Mouse (Mus musculus): ENCODE results near the gene Ciao1. TPM values are rescaled to one million over a fixed set of nuclear protein-coding genes. Genes with fewer than 3 reads are reported as not detected.
A peak's percentile ranks its signal among the peaks of the same experiment; 100 is the strongest.

Gene Ciao1
- polyA plus RNA-seq, 1 experiment, result 53.8 TPM

- Histone ChIP-seq H3K9ac (ENCODE audit: low read depth, poor library complexity, severe bottlenecking) (no peak overlapping the region), H3K4me1 (ENCODE audit: control insufficient read depth, insufficient read depth, low read length) (peaks cover 3% of the 10 kb centered on the region), H3K9me3 (replicated peaks; ENCODE audit: control insufficient read depth, insufficient read depth, low read length, poor library complexity, severe bottlenecking) (no peaks in the 10 kb centered on the region), H3K27ac (ENCODE audit: insufficient read depth, low read length) (no peak overlapping the region), H3K36me3 (ENCODE audit: control insufficient read depth, insufficient read depth, low read length, poor library complexity, severe bottlenecking) (0 out of 2 replicates have a peak, but pooled peaks cover under 1% of the 10 kb centered on the region), H3K27me3 (ENCODE audit: control insufficient read depth, insufficient read depth, low read length, poor library complexity, severe bottlenecking) (no peaks in the 10 kb centered on the region), H3K4me3 (ENCODE audit: low read depth, low read length) (no peak overlapping the region)
- TF ChIP-seq CTCF (IDR thresholded peaks at IDR 0.05; ENCODE audit: low read depth, low read length), result no peak
Observed at GRCm38 (mm10) chr2:127251880-127252527, 4.4 kb upstream of the Ciao1 start.

- Histone ChIP-seq H3K36me3 (ENCODE audit: control insufficient read depth, insufficient read depth, low read length, poor library complexity, severe bottlenecking) (no peaks in the 10 kb centered on the region), H3K9me3 (replicated peaks; ENCODE audit: control insufficient read depth, insufficient read depth, low read length, poor library complexity, severe bottlenecking) (no peaks in the 10 kb centered on the region), H3K9ac (ENCODE audit: low read depth, poor library complexity, severe bottlenecking) (no peak overlapping the region), H3K4me3 (ENCODE audit: low read depth, low read length) (no peak overlapping the region), H3K27me3 (ENCODE audit: control insufficient read depth, insufficient read depth, low read length, poor library complexity, severe bottlenecking) (no peaks in the 10 kb centered on the region), H3K27ac (ENCODE audit: insufficient read depth, low read length) (no peak overlapping the region), H3K4me1 (ENCODE audit: control insufficient read depth, insufficient read depth, low read length) (peaks cover 3% of the 10 kb centered on the region)
- no peak for TF ChIP-seq EP300 (IDR thresholded peaks at IDR 0.05; ENCODE audit: insufficient read depth, low read depth, low read length)
Observed at GRCm38 (mm10) chr2:127251457-127251856, 3.8 kb upstream of the Ciao1 start.

- Histone ChIP-seq H3K9me3 (replicated peaks; ENCODE audit: control insufficient read depth, insufficient read depth, low read length, poor library complexity, severe bottlenecking) (no peaks in the 10 kb centered on the region), H3K4me3 (ENCODE audit: low read depth, low read length) (no peak overlapping the region), H3K36me3 (ENCODE audit: control insufficient read depth, insufficient read depth, low read length, poor library complexity, severe bottlenecking) (no peaks in the 10 kb centered on the region), H3K9ac (ENCODE audit: low read depth, poor library complexity, severe bottlenecking) (no peak overlapping the region), H3K4me1 (ENCODE audit: control insufficient read depth, insufficient read depth, low read length) (peaks cover 3% of the 10 kb centered on the region), H3K27ac (ENCODE audit: insufficient read depth, low read length) (no peak overlapping the region), H3K27me3 (ENCODE audit: control insufficient read depth, insufficient read depth, low read length, poor library complexity, severe bottlenecking) (no peaks in the 10 kb centered on the region)
- TF ChIP-seq POLR2A (IDR thresholded peaks at IDR 0.05; ENCODE audit: insufficient read depth, low read length) (no peak), CTCF (IDR thresholded peaks at IDR 0.05; ENCODE audit: low read depth, low read length) (no peak), EP300 (IDR thresholded peaks at IDR 0.05; ENCODE audit: insufficient read depth, low read depth, low read length) (no peak)
Observed at GRCm38 (mm10) chr2:127250291-127251008, 2.8 kb upstream of the Ciao1 start.

GRCm38 (mm10) chr2:127248334-127249004 lies 853 bp upstream of the Ciao1 start:
- H3K4me3 ChIP-seq (ENCODE audit: low read depth, low read length), result peak overlapping the region; percentile 94
- no peak overlapping the region for H3K27ac ChIP-seq (ENCODE audit: insufficient read depth, low read length)
- no peaks in the 10 kb centered on the region for H3K27me3 ChIP-seq (ENCODE audit: control insufficient read depth, insufficient read depth, low read length, poor library complexity, severe bottlenecking)
- peak overlapping the region; percentile 83 for H3K9ac ChIP-seq (ENCODE audit: low read depth, poor library complexity, severe bottlenecking)
- H3K36me3 ChIP-seq (ENCODE audit: control insufficient read depth, insufficient read depth, low read length, poor library complexity, severe bottlenecking), result peaks cover 4% of the 10 kb centered on the region; the same call in 1 of the 2 replicates
- no peak for TF ChIP-seq POLR2A (IDR thresholded peaks at IDR 0.05; ENCODE audit: insufficient read depth, low read length)
- TF ChIP-seq CTCF (IDR thresholded peaks at IDR 0.05; ENCODE audit: low read depth, low read length), result no peak
- no peak for TF ChIP-seq EP300 (IDR thresholded peaks at IDR 0.05; ENCODE audit: insufficient read depth, low read depth, low read length)
- H3K4me1 ChIP-seq (ENCODE audit: control insufficient read depth, insufficient read depth, low read length), result peaks cover 3% of the 10 kb centered on the region
- no peaks in the 10 kb centered on the region for H3K9me3 ChIP-seq (replicated peaks; ENCODE audit: control insufficient read depth, insufficient read depth, low read length, poor library complexity, severe bottlenecking)

GRCm38 (mm10) chr2:127240065-127240464 lies 7.6 kb downstream of the Ciao1 start:
- Histone ChIP-seq H3K27me3 (ENCODE audit: control insufficient read depth, insufficient read depth, low read length, poor library complexity, severe bottlenecking) (no peaks in the 10 kb centered on the region), H3K4me1 (ENCODE audit: control insufficient read depth, insufficient read depth, low read length) (no peaks in the 10 kb centered on the region), H3K4me3 (ENCODE audit: low read depth, low read length) (no peak overlapping the region), H3K9me3 (replicated peaks; ENCODE audit: control insufficient read depth, insufficient read depth, low read length, poor library complexity, severe bottlenecking) (no peaks in the 10 kb centered on the region), H3K9ac (ENCODE audit: low read depth, poor library complexity, severe bottlenecking) (no peak overlapping the region), H3K36me3 (ENCODE audit: control insufficient read depth, insufficient read depth, low read length, poor library complexity, severe bottlenecking) (peaks cover 60% of the 10 kb centered on the region), H3K27ac (ENCODE audit: insufficient read depth, low read length) (no peak overlapping the region)
- TF ChIP-seq POLR2A (IDR thresholded peaks at IDR 0.05; ENCODE audit: insufficient read depth, low read length), result no peak
